Mouse (Mus musculus) thymus, postnatal 0 days (tissue): ENCODE measurements at regions not wholly inside any gene's neighbourhood (a gene's known extent, or its start where the extent isn't known, plus 50 kb on each side); places are given as distances from the start of the nearest gene placed in this dataset.

Experiments
- DNase-seq: peaks from one replicate; pipeline ENCODE4 v3.0.0-alpha.2; 2015; ENCODE audit warnings: low spot score

DNA sequence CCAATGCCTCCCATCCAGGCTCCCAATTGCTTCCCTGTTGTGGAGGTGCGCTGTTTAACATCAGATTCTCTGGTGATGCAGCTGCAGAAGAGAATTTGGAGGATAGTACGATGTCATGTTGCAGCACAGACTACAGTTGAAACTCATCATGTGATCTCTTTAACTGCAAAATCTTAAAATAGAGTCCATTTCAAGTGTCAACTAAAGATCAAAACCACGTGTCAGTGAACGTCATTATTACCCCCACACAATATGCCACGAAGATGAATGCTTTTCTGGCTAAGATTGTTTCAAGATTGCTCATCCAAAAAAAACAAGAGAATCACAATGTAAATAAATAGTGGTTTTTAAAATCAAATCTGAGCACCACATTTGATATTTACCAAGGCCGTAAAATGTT is 343.7 kb upstream of the Fam98a start:
- no peak for DNase-seq

- DNase-seq = no peak
Measured at GRCm38 (mm10) chr17:75894934-75895333, 343.2 kb upstream of the Fam98a start.

DNA sequence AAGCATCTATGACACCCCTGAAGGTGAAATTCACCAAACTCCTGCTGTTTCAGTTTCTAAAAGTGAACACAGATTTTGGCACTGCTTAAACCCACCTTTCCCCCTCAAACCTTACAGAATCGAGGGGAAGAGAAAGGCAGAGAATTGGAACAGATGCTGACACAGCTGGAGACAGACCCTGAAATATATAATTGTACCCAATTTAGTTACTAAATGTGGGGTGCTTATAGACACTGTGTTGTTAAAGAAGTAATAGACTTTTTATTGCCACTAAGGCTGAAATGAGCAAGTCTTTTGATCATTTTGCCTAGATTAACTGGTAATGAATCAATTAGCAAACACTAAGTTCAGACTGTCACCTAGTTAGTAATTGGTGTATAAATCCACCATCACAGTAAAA is 341.8 kb upstream of the Fam98a start:
- no peak for DNase-seq

- no peak for DNase-seq
Measured at GRCm38 (mm10) chr17:75892156-75892555, 340.4 kb upstream of the Fam98a start.

- no peak for DNase-seq
Measured at GRCm38 (mm10) chr17:75891564-75891963, 339.8 kb upstream of the Fam98a start.

GRCm38 (mm10) chr17:75877848-75878247 is 326.1 kb upstream of the Fam98a start:
- no peak for DNase-seq

DNA sequence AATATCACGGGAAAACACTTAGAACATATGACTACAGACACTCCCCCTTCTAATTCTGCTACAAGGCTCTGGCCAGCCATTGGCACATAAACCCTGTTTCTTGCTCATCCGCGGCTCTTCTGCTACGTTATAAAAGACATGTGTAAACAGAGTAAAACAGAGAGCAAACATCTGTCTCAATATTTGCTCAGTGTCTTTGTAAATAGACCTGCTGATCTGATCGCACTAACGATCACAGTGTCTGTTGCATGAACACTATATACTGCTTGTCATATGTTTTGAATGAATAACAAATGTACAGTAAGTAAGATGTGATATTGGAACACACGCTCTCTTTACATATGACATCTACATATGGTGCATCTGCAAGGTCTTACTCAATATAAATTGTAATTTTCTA is 325.1 kb upstream of the Fam98a start:
- no peak for DNase-seq

- DNase-seq = no peak
Measured at GRCm38 (mm10) chr17:75874535-75874934, 322.8 kb upstream of the Fam98a start.

GRCm38 (mm10) chr17:75870492-75870891 is 318.7 kb upstream of the Fam98a start:
- DNase-seq = no peak

DNA sequence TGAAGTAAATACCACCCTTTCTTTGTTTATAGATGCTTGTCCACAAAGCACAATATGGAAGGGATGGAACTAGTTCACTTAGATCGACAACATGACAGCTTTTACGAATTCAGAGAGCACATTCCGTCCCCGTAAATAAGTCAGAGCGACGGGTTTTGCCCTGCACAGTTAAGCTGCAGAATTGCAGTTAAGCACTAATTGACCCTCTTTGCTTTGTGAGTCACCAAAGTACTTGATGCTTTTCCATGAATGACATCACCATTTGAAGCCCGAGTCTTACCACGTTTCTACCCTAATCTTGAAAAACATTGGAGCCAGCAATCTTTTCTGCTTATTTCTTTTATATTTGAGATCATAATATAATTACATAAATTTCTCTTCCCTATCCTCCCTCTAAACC is 305.3 kb upstream of the Fam98a start:
- no peak for DNase-seq

GRCm38 (mm10) chr17:75815997-75816626 is 264.4 kb upstream of the Fam98a start:
- no peak for DNase-seq

GRCm38 (mm10) chr17:75812163-75812562 is 260.4 kb upstream of the Fam98a start:
- no peak for DNase-seq

DNA sequence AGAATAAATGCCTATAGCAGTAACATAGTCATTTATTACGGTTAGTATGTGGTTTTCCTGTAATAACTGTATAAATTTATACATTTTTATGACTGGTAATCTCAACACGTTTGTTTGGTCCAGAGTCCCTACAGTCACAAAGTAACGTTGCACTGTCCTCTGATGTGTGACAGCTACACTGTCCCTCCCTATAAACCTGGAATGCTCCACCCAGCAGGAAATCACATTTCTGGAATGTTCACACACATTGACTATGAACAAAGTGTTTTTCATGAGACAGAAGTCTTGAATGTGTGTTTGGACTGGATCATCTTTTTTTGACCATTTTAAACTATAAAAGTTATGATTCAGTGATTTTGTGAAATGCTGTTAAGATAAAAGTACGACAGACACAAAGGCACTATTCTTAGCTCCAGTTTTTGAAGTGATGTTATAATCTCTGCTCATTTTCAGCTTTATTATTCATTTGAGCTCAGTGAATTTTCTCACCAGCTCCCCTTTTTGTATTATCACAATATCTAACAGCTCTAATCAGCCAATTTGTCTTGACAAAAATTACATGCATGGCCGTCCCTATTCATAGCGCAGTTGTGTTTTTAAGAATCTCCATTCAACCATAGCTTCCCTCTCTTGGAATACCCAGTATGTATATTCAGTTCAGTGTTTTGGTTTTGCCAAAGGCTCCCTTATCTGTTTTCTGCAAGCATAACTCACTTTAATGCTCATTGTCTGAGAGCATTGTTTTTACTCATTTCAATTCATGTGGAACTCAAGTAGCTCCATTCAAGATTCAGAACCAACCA is 257.0 kb upstream of the Fam98a start:
- DNase-seq = no peak

GRCm38 (mm10) chr17:75808025-75808424 is 256.3 kb upstream of the Fam98a start:
- DNase-seq = no peak

DNA sequence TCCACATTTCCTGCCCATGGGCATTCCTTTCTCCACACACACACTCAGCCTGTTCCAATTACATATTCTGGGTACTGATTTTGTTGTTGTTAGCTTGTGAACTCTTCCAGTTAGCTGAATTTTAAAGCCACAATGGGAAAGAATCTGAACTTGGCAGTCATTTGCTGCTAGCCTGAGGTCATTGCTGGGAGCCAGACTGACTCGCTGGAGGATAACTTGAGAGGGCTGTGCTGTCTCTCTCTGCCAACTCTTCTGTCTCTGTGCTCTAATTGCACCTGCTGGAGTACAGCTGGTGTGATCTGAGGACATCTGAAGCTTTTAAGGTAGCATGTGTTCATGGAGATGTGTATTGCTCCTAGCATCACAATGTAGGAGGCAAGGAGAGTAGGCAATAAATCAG is 252.6 kb upstream of the Fam98a start:
- DNase-seq = no peak

- DNase-seq = no peak
Measured at GRCm38 (mm10) chr17:75796380-75796779, 244.6 kb upstream of the Fam98a start.

DNA sequence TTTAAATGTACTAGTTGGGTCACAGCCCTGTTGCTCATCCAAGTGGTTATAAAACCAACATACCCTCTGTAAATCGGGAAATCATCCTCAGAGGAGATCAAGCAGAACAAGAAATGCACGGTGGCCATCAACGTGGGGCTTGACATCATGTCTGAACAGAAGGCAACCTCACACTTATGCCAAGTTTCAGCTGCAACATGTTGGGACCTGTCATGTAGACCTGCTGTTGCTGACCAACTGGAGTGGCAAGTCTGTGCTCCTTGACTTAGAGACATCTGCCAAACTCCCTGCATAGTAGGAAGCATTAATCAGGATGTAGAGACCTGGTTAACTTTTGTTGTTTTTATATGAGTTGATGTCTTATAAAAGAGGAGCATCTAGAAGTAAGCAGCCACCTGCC is 244.0 kb upstream of the Fam98a start:
- no peak for DNase-seq

DNA sequence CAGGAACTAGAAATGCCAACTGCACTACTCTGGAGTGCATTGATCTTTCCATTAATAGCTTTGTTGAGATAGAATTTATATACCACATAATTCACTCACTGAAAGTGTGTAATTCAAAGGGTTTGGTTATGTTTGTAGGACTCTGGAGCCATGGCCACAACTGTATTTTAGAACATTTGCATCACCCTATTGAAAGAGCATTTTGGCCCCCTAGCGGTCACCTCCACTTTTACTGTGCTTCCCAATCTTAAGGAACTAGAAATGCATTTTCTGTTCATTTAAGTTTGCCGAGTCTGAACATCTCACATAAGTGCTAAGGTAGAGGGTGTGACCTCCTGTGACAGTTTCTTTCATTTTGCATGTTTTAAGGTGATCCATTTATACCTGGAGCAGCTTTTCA is 228.0 kb upstream of the Fam98a start:
- no peak for DNase-seq

GRCm38 (mm10) chr17:75776611-75777010 is 224.9 kb upstream of the Fam98a start:
- DNase-seq = no peak

DNA sequence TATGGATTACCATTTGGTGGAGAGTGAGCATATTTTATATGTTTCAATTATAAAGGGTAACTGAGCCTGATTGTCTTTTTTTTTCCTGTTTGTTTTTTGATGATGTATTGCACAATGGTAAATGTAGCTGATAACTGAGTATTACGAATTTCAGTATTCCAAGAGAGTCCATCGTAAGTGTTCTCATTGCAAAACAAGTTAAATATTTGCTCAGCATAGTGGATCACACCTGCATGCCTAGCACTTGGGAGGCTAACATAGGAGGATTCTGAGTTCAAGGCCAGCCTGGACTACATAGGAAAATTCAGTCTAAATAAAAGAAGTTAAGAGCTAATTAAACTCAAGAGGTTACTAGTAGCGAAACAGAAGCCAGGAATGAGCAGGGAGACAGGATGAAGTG is 223.8 kb upstream of the Fam98a start:
- DNase-seq = no peak

- no peak for DNase-seq
Measured at GRCm38 (mm10) chr17:75772861-75773260, 221.1 kb upstream of the Fam98a start.

DNA sequence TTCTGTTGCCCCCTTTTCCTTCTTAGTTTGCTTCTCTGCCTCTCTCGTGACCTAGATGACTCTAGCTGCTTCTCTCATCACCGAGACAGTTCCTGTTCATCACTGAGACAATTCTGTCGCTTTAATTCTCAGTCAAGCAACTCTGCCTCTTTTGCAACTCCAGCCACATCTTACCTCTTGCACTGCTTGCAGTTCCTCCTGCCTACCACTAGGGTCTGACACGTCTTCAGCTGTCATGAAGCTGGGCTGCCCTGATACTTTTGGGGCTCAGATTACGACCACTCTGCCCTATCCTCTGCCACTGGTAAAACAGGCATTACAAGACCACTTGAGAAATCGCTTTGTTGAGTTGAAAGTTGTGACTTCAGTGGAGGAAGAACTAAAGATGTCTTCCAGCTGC is 216.9 kb upstream of the Fam98a start:
- no peak for DNase-seq

- no peak for DNase-seq
Measured at GRCm38 (mm10) chr17:75763391-75763790, 211.6 kb upstream of the Fam98a start.
